Mouse (Mus musculus): ENCODE data around the gene Tns3. TPM values are rescaled to one million over a fixed set of nuclear protein-coding genes. Genes with fewer than 3 reads are reported as not detected.

The Tns3 gene
- polyA plus RNA-seq, 1 experiment = 33.9 TPM

GRCm38 (mm10) chr11:8602606-8603005 is 61.7 kb downstream of the Tns3 start:
- DNase-seq = no peak
- no peaks in the 10 kb centered on the region for H3K36me3 ChIP-seq (ENCODE audit: control insufficient read depth, insufficient read depth, low read length)
- peaks cover 13% of the 10 kb centered on the region for H3K4me1 ChIP-seq (replicated peaks; ENCODE audit: control insufficient read depth, insufficient read depth, low read length)
- no peaks in the 10 kb centered on the region for H3K27me3 ChIP-seq (ENCODE audit: control insufficient read depth, insufficient read depth, low read length)
- H3K27ac ChIP-seq (ENCODE audit: control insufficient read depth, insufficient read depth, low read length) = no peak overlapping the region
- no peak overlapping the region for H3K4me3 ChIP-seq (ENCODE audit: control insufficient read depth, insufficient read depth, low read length)
- TF ChIP-seq POLR2A (IDR thresholded peaks at IDR 0.05; ENCODE audit: control insufficient read depth, extremely low read depth, insufficient read depth, low read length, poor library complexity) = no peak
- TF ChIP-seq CTCF (IDR thresholded peaks at IDR 0.05; ENCODE audit: borderline replicate concordance, control insufficient read depth, extremely low read depth, insufficient read depth, low read length, poor library complexity) = no peak
- WGBS = 96% methylated on average over 1 of the region's 1 CpGs

GRCm38 (mm10) chr11:8601411-8601821 is 62.9 kb downstream of the Tns3 start:
- Histone ChIP-seq H3K27me3 (ENCODE audit: control insufficient read depth, insufficient read depth, low read length) (no peaks in the 10 kb centered on the region), H3K4me1 (replicated peaks; ENCODE audit: control insufficient read depth, insufficient read depth, low read length) (peaks cover 13% of the 10 kb centered on the region), H3K4me3 (ENCODE audit: control insufficient read depth, insufficient read depth, low read length) (no peak overlapping the region), H3K27ac (ENCODE audit: control insufficient read depth, insufficient read depth, low read length) (no peak overlapping the region), H3K36me3 (ENCODE audit: control insufficient read depth, insufficient read depth, low read length) (no peaks in the 10 kb centered on the region)
- TF ChIP-seq POLR2A (IDR thresholded peaks at IDR 0.05; ENCODE audit: control insufficient read depth, extremely low read depth, insufficient read depth, low read length, poor library complexity) = no peak
- no peak for TF ChIP-seq CTCF (IDR thresholded peaks at IDR 0.05; ENCODE audit: borderline replicate concordance, control insufficient read depth, extremely low read depth, insufficient read depth, low read length, poor library complexity)
- WGBS = 50% methylated on average over 7 of the region's 7 CpGs
- DNase-seq = peak; percentile 37

DNA sequence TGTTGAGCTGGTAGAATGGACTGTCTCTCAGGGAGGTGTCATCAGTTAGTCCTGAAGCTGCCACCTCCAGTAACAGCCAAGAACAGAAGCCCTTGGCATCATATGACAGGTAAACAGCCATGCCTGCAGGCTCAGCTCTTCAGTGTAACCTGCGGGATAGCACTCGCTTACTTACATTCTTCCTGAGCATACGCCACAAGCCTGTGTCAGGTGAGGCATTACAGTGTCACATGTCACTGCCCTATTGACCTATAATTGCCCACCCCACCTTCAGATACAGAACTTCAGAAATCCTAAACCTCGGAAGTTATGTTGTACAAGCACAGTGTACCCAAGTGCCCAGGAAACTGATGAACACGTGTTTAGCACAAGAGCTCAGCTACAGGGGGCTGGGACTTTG is 68.7 kb downstream of the Tns3 start:
- WGBS = 97% methylated on average over 5 of the region's 5 CpGs
- no peak for DNase-seq
- no peak overlapping the region for H3K27ac ChIP-seq (ENCODE audit: control insufficient read depth, insufficient read depth, low read length)
- no peaks in the 10 kb centered on the region for H3K27me3 ChIP-seq (ENCODE audit: control insufficient read depth, insufficient read depth, low read length)
- H3K4me3 ChIP-seq (ENCODE audit: control insufficient read depth, insufficient read depth, low read length) = no peak overlapping the region
- TF ChIP-seq POLR2A (IDR thresholded peaks at IDR 0.05; ENCODE audit: control insufficient read depth, extremely low read depth, insufficient read depth, low read length, poor library complexity) (no peak), CTCF (IDR thresholded peaks at IDR 0.05; ENCODE audit: borderline replicate concordance, control insufficient read depth, extremely low read depth, insufficient read depth, low read length, poor library complexity) (no peak)
- H3K4me1 ChIP-seq (replicated peaks; ENCODE audit: control insufficient read depth, insufficient read depth, low read length) = peaks cover 8% of the 10 kb centered on the region
- no peaks in the 10 kb centered on the region for H3K36me3 ChIP-seq (ENCODE audit: control insufficient read depth, insufficient read depth, low read length)

- no peak for DNase-seq
- TF ChIP-seq POLR2A (IDR thresholded peaks at IDR 0.05; ENCODE audit: control insufficient read depth, extremely low read depth, insufficient read depth, low read length, poor library complexity) (no peak), CTCF (IDR thresholded peaks at IDR 0.05; ENCODE audit: borderline replicate concordance, control insufficient read depth, extremely low read depth, insufficient read depth, low read length, poor library complexity) (no peak)
- H3K27ac ChIP-seq (ENCODE audit: control insufficient read depth, insufficient read depth, low read length) = no peak overlapping the region
- no peaks in the 10 kb centered on the region for H3K27me3 ChIP-seq (ENCODE audit: control insufficient read depth, insufficient read depth, low read length)
- no peaks in the 10 kb centered on the region for H3K36me3 ChIP-seq (ENCODE audit: control insufficient read depth, insufficient read depth, low read length)
- H3K4me1 ChIP-seq (replicated peaks; ENCODE audit: control insufficient read depth, insufficient read depth, low read length) = peaks cover 9% of the 10 kb centered on the region
- WGBS = 92% methylated on average over 3 of the region's 3 CpGs
- H3K4me3 ChIP-seq (ENCODE audit: control insufficient read depth, insufficient read depth, low read length) = no peak overlapping the region
These were observed 71.2 kb downstream of the Tns3 start for GRCm38 (mm10) chr11:8593172-8593571.

- DNase-seq = no peak
- H3K4me1 ChIP-seq (replicated peaks; ENCODE audit: control insufficient read depth, insufficient read depth, low read length) = peaks cover 9% of the 10 kb centered on the region
- H3K27ac ChIP-seq (ENCODE audit: control insufficient read depth, insufficient read depth, low read length) = no peak overlapping the region
- no peaks in the 10 kb centered on the region for H3K27me3 ChIP-seq (ENCODE audit: control insufficient read depth, insufficient read depth, low read length)
- WGBS = 95% methylated on average over 5 of the region's 5 CpGs
- H3K4me3 ChIP-seq (ENCODE audit: control insufficient read depth, insufficient read depth, low read length) = no peak overlapping the region
- TF ChIP-seq CTCF (IDR thresholded peaks at IDR 0.05; ENCODE audit: borderline replicate concordance, control insufficient read depth, extremely low read depth, insufficient read depth, low read length, poor library complexity) = no peak
- TF ChIP-seq POLR2A (IDR thresholded peaks at IDR 0.05; ENCODE audit: control insufficient read depth, extremely low read depth, insufficient read depth, low read length, poor library complexity) = no peak
- H3K36me3 ChIP-seq (ENCODE audit: control insufficient read depth, insufficient read depth, low read length) = no peaks in the 10 kb centered on the region
These were observed 73.1 kb downstream of the Tns3 start for GRCm38 (mm10) chr11:8591271-8591670.

DNA sequence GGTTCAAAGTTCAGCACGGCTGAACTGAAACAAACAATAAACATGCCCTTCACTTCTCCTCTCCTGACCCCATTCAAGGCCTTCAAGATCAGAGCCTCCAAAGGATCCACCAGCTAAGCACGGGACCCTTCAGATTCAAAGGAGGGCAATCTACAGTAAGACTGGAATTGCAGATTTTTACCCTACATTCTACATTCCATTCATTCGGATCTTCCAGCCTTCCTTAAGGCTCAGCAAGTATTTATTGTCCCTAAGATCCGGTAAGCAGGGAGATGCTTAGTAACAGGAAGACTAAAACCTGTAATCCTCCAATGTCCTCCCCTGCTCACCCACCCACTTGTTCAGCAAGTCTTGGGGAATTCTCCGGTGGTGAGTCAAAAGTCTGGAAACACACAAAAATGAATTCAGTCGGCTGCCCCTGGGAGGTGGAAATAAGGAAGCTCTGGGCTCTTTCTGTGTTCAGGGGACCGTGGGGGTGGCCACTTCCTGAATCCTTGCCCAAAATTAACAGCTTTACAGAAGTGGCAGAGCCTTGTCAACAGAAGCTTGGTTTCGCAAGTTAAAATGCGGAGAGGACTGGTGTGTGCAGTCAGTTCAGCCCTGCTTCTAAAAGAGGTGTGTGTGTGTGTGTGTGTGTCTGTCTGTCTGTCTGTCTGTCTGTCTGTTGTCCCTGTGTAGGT is 75.0 kb downstream of the Tns3 start:
- Histone ChIP-seq H3K27me3 (ENCODE audit: control insufficient read depth, insufficient read depth, low read length) (no peaks in the 10 kb centered on the region), H3K4me3 (ENCODE audit: control insufficient read depth, insufficient read depth, low read length) (no peak overlapping the region), H3K36me3 (ENCODE audit: control insufficient read depth, insufficient read depth, low read length) (no peaks in the 10 kb centered on the region), H3K4me1 (replicated peaks; ENCODE audit: control insufficient read depth, insufficient read depth, low read length) (peaks cover 9% of the 10 kb centered on the region), H3K27ac (ENCODE audit: control insufficient read depth, insufficient read depth, low read length) (no peak overlapping the region)
- peak; percentile 8 for DNase-seq
- no peak for TF ChIP-seq POLR2A (IDR thresholded peaks at IDR 0.05; ENCODE audit: control insufficient read depth, extremely low read depth, insufficient read depth, low read length, poor library complexity)
- TF ChIP-seq CTCF (IDR thresholded peaks at IDR 0.05; ENCODE audit: borderline replicate concordance, control insufficient read depth, extremely low read depth, insufficient read depth, low read length, poor library complexity) = no peak
- 37% methylated on average over 9 of the region's 9 CpGs for WGBS

DNA sequence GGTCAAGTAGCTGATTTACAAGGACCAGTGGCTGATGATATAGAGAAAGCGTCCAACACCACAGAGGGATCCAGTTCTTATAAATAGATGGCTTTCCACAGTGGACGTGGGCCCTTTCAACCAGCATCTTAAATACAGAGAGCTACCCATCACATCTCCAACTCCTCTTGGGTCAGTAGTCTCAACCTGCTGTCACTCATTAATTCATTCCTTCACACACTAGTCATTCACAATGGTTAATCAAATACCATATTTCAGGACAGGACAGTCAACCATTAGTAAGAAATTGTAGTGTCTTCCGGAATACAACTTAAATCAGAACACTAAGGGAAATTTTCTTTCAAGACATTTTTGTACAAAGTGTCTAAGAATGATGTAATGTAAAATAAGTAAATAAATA is 76.4 kb downstream of the Tns3 start:
- Histone ChIP-seq H3K27ac (ENCODE audit: control insufficient read depth, insufficient read depth, low read length) (no peak overlapping the region), H3K27me3 (ENCODE audit: control insufficient read depth, insufficient read depth, low read length) (no peaks in the 10 kb centered on the region), H3K4me1 (replicated peaks; ENCODE audit: control insufficient read depth, insufficient read depth, low read length) (peaks cover 16% of the 10 kb centered on the region), H3K4me3 (ENCODE audit: control insufficient read depth, insufficient read depth, low read length) (no peak overlapping the region), H3K36me3 (ENCODE audit: control insufficient read depth, insufficient read depth, low read length) (no peaks in the 10 kb centered on the region)
- DNase-seq = no peak
- 98% methylated on average over 3 of the region's 3 CpGs for WGBS
- TF ChIP-seq CTCF (IDR thresholded peaks at IDR 0.05; ENCODE audit: borderline replicate concordance, control insufficient read depth, extremely low read depth, insufficient read depth, low read length, poor library complexity) (no peak), POLR2A (IDR thresholded peaks at IDR 0.05; ENCODE audit: control insufficient read depth, extremely low read depth, insufficient read depth, low read length, poor library complexity) (no peak)

All from thymus, adult 2 months (tissue).